8 mouse cellular contexts compared by ENCODE assay signal in the genomic region with DNA sequence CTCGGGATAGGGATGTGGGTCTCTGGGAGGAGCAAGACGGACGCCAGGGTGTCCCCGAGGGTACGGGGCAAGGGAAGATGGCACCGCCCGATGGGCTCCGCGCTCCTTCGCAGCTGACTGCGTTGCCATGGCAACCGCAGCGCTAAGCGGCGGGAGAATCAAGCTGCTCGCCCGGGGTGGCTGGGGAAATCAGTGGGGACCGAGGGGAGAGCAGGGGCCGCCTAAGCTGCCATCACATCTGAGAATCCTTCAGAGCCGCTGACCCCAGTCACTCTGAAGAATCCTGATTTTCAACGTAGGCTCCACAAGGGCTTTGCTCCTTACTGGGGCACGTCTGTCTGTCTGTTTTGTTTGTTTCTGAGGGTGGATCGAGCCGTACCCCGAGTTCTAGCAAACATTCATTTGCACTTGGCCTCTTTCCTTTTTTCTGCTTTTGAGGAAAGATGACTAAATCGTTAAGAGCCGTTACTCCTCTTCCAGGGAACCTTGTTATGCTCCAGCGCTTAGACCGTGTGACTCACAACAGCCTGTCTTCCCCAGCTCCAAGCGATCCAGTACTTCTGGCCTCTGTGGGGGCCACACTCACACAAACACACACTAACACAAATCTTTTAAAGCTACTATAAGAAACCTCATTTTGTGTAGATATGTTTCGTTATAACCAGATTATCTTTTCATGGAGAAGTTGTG. TPM values are rescaled to one million over a fixed set of nuclear protein-coding genes. Genes with fewer than 3 reads are reported as not detected.
DNase-seq lines count a peak whose midpoint lies in the region; ATAC-seq and TF ChIP-seq lines count a peak whose summit lies in the region.

No protein-coding gene starts in this region.

- no peak; the same call in 1 of the 2 replicates for ATAC-seq in heart, embryonic 11.5 days (replicated peaks; ENCODE audit: insufficient number of reproducible peaks, low FRiP score, low TSS enrichment)
- no peak; the same call in 1 of the 2 replicates for ATAC-seq in forebrain, embryonic 12.5 days (ENCODE audit: low FRiP score)
- ATAC-seq in liver, embryonic 16.5 days (ENCODE audit: low read depth): peak; percentile 68; the same call in 1 of the 2 replicates

- 2% methylated on average over 31 of the region's 31 CpGs for whole genome bisulfite sequencing in heart, embryonic 11.5 days (ENCODE audit: insufficient replicate concordance)
- WGBS in forebrain, embryonic 12.5 days: 2% methylated on average over 31 of the region's 31 CpGs
- WGBS in liver, embryonic 16.5 days (ENCODE audit: insufficient replicate concordance): 2% methylated on average over 31 of the region's 31 CpGs

- H3K36me3 ChIP-seq in heart, embryonic 11.5 days (ENCODE audit: control insufficient read depth, insufficient read depth, low read length): peaks cover 13% of the 10 kb centered on the region
- peaks cover 25% of the 10 kb centered on the region for H3K36me3 ChIP-seq in ES-E14 (ENCODE audit: control insufficient read depth, insufficient read depth, low read length, poor library complexity, severe bottlenecking)
- H3K36me3 ChIP-seq in forebrain, embryonic 12.5 days (replicated peaks): peaks cover 28% of the 10 kb centered on the region
- H3K36me3 ChIP-seq in liver, embryonic 16.5 days (ENCODE audit: control insufficient read depth, insufficient read depth): peaks cover 16% of the 10 kb centered on the region

- H3K4me3 ChIP-seq in heart, embryonic 11.5 days (ENCODE audit: low read depth, low read length): peak overlapping the region; percentile 97
- H3K4me3 ChIP-seq in ES-E14 (ENCODE audit: insufficient read depth in 1 of 2, low read depth in 1 of 2, low read length in 2 of 2, poor library complexity in 1 of 2, severe bottlenecking in 1 of 2): peak overlapping the region; percentile 64 to 93
- peak overlapping the region; percentile 98 for H3K4me3 ChIP-seq in forebrain, embryonic 12.5 days (replicated peaks)
- peak overlapping the region; percentile 92 for H3K4me3 ChIP-seq in liver, embryonic 16.5 days (ENCODE audit: low read depth, low read length)

- in situ Hi-C loops in ES-E14 (cut with MboI; ENCODE audit: low sequenced_read_pairs in 2 of 2, unreplicated experiment in 2 of 2): no loop called here

- peak overlapping the region; percentile 84 for H3K4me2 ChIP-seq in heart, embryonic 11.5 days
- H3K4me2 ChIP-seq in forebrain, embryonic 12.5 days: peak overlapping the region; percentile 73
- peak overlapping the region; percentile 96 for H3K4me2 ChIP-seq in liver, embryonic 16.5 days (ENCODE audit: low read depth, low read length)

- intact Hi-C loops in heart, postnatal 14 days (cut with DNase I): no loop called here

- no peaks in the 10 kb centered on the region for H3K9me3 ChIP-seq in heart, embryonic 11.5 days (replicated peaks; ENCODE audit: control insufficient read depth, low read length)
- H3K9me3 ChIP-seq in ES-E14 (ENCODE audit: control insufficient read depth, insufficient read depth, low read depth, low read length): no peaks in the 10 kb centered on the region
- H3K9me3 ChIP-seq in forebrain, embryonic 12.5 days: no peaks in the 10 kb centered on the region
- no peaks in the 10 kb centered on the region for H3K9me3 ChIP-seq in liver, embryonic 16.5 days (replicated peaks; ENCODE audit: control insufficient read depth, low read length)

- DNase-seq in heart, postnatal 14 days: no peak
- DNase-seq in ES-E14 (ENCODE audit: low read depth, low spot score): no peak
- no peak for DNase-seq in layer of hippocampus, postnatal 25 days (ENCODE audit: extremely low spot score in 1 of 2, low spot score in 1 of 2)
- DNase-seq in urinary bladder, postnatal 14 days (ENCODE audit: low spot score): no peak
- DNase-seq in cerebellum, adult 11 months: no peak

- peaks cover 9% of the 10 kb centered on the region; the same call in 1 of the 2 replicates for H3K27me3 ChIP-seq in heart, embryonic 11.5 days (ENCODE audit: control insufficient read depth, insufficient read depth, low read length)
- peaks cover 20% of the 10 kb centered on the region for H3K27me3 ChIP-seq in forebrain, embryonic 12.5 days
- H3K27me3 ChIP-seq in liver, embryonic 16.5 days (ENCODE audit: control insufficient read depth, insufficient read depth, low read depth, low read length): no peaks in the 10 kb centered on the region; the same call in 1 of the 2 replicates

- peak overlapping the region; percentile 80 for H3K27ac ChIP-seq in heart, embryonic 11.5 days (ENCODE audit: low read depth, low read length)
- peak overlapping the region; percentile 51; the same call in 1 of the 2 replicates for H3K27ac ChIP-seq in ES-E14 (ENCODE audit: insufficient read depth, low read depth, low read length, poor library complexity, severe bottlenecking)
- H3K27ac ChIP-seq in forebrain, embryonic 12.5 days: peak overlapping the region; percentile 99
- peak overlapping the region; percentile 77 for H3K27ac ChIP-seq in liver, embryonic 16.5 days (ENCODE audit: low read length)

- H3K9ac ChIP-seq in heart, embryonic 11.5 days (ENCODE audit: low read depth, low read length): peak overlapping the region; percentile 97
- peak overlapping the region; percentile 93 for H3K9ac ChIP-seq in ES-E14 (ENCODE audit: insufficient read depth, low read depth, low read length, poor library complexity, severe bottlenecking)
- peak overlapping the region; percentile 97 for H3K9ac ChIP-seq in forebrain, embryonic 12.5 days
- peak overlapping the region; percentile 95 for H3K9ac ChIP-seq in liver, embryonic 16.5 days (ENCODE audit: low read depth, low read length)

- H3K4me1 ChIP-seq in heart, embryonic 11.5 days (ENCODE audit: control insufficient read depth, insufficient read depth, low read length): peaks cover 9% of the 10 kb centered on the region
- peaks cover 2 to 6% of the 10 kb centered on the region in 2 experiments; a peak in 2 of 4 replicates for H3K4me1 ChIP-seq in ES-E14 (ENCODE audit: control insufficient read depth in 2 of 2, insufficient read depth in 2 of 2, low read length in 2 of 2, poor library complexity in 1 of 2)
- peaks cover 27% of the 10 kb centered on the region for H3K4me1 ChIP-seq in forebrain, embryonic 12.5 days
- peaks cover 14% of the 10 kb centered on the region for H3K4me1 ChIP-seq in liver, embryonic 16.5 days (ENCODE audit: control insufficient read depth, low read depth, low read length)

TF ChIP-seq in ES-E14, 5 proteins besides CTCF, POLR2A, EP300 and RAD21:
- no peak for TF ChIP-seq HCFC1 (IDR thresholded peaks at IDR 0.05; ENCODE audit: borderline replicate concordance, insufficient read depth, low read length)
- no peak for TF ChIP-seq ZC3H11A (IDR thresholded peaks at IDR 0.05; ENCODE audit: borderline replicate concordance, low read depth, low read length)
- TF ChIP-seq ZNF384 (IDR thresholded peaks at IDR 0.05; ENCODE audit: low read depth, low read length): no peak
- no peak for TF ChIP-seq CHD2 (IDR thresholded peaks at IDR 0.05; ENCODE audit: low read depth, low read length)
- no peak for TF ChIP-seq MAFK (IDR thresholded peaks at IDR 0.05; ENCODE audit: insufficient read depth, low read depth, low read length)

RNA-seq across cellular contexts. Expression of gene Eif4a3, which starts 0.5 kb away (rescaled TPM):
- 313 and 316 TPM in 2 replicates for polyA plus RNA-seq in heart, embryonic 11.5 days (2014; fragmentation: Nextera tagmentation; extraction: Ambion mirVana)
- total RNA-seq in heart, postnatal 14 days (2021): 10 to 100 TPM; 64.9 to 74.5 TPM
- total RNA-seq in ES-E14 (2012; rRNA removed): 337 and 400 TPM in 2 replicates
- 366 and 368 TPM in 2 replicates for polyA plus RNA-seq in forebrain, embryonic 12.5 days (2016; fragmentation: Nextera tagmentation; extraction: Ambion mirVana)
- 139 and 146 TPM in 2 replicates for polyA plus RNA-seq in liver, embryonic 16.5 days (2015; fragmentation: Nextera tagmentation; extraction: Ambion mirVana)
- total RNA-seq in layer of hippocampus, postnatal 25 days (2021): 10 to 100 TPM; 82.2 to 91.7 TPM

RNA-seq across cellular contexts. Expression of gene Card14, which starts 7.2 kb away (rescaled TPM):
- polyA plus RNA-seq in heart, embryonic 11.5 days (2014; fragmentation: Nextera tagmentation; extraction: Ambion mirVana): 0.14 and 0.38 TPM in 2 replicates
- total RNA-seq in heart, postnatal 14 days (2021): under 1 TPM; 0.14 to 0.15 TPM
- 0.22 and 0.58 TPM in 2 replicates for total RNA-seq in ES-E14 (2012; rRNA removed)
- 0.06 and 0.13 TPM in 2 replicates for polyA plus RNA-seq in forebrain, embryonic 12.5 days (2016; fragmentation: Nextera tagmentation; extraction: Ambion mirVana)
- 0.21 and 0.24 TPM in 2 replicates for polyA plus RNA-seq in liver, embryonic 16.5 days (2015; fragmentation: Nextera tagmentation; extraction: Ambion mirVana)
- under 1 TPM; 0.52 to 0.98 TPM for total RNA-seq in layer of hippocampus, postnatal 25 days (2021)

RNA-seq across cellular contexts. Expression of gene Gaa, which starts 32.7 kb away (rescaled TPM):
- polyA plus RNA-seq in heart, embryonic 11.5 days (2014; fragmentation: Nextera tagmentation; extraction: Ambion mirVana): 49.6 and 62.9 TPM in 2 replicates
- 10 to 100 TPM; 53.1 to 56.0 TPM for total RNA-seq in heart, postnatal 14 days (2021)
- 69.3 and 116 TPM in 2 replicates for total RNA-seq in ES-E14 (2012; rRNA removed)
- 31.6 and 33.3 TPM in 2 replicates for polyA plus RNA-seq in forebrain, embryonic 12.5 days (2016; fragmentation: Nextera tagmentation; extraction: Ambion mirVana)
- 25.8 and 30.8 TPM in 2 replicates for polyA plus RNA-seq in liver, embryonic 16.5 days (2015; fragmentation: Nextera tagmentation; extraction: Ambion mirVana)
- total RNA-seq in layer of hippocampus, postnatal 25 days (2021): 100 to 1,000 TPM; 304 to 308 TPM

RNA-seq across cellular contexts. Expression of gene Sgsh, which starts 54.9 kb away (rescaled TPM):
- polyA plus RNA-seq in heart, embryonic 11.5 days (2014; fragmentation: Nextera tagmentation; extraction: Ambion mirVana): 6.1 and 6.5 TPM in 2 replicates
- total RNA-seq in heart, postnatal 14 days (2021): 1 to 10 TPM; 4.6 to 6.2 TPM
- 3.4 and 4.9 TPM in 2 replicates for total RNA-seq in ES-E14 (2012; rRNA removed)
- polyA plus RNA-seq in forebrain, embryonic 12.5 days (2016; fragmentation: Nextera tagmentation; extraction: Ambion mirVana): 4.4 and 6.2 TPM in 2 replicates
- polyA plus RNA-seq in liver, embryonic 16.5 days (2015; fragmentation: Nextera tagmentation; extraction: Ambion mirVana): 1.8 and 2.0 TPM in 2 replicates
- total RNA-seq in layer of hippocampus, postnatal 25 days (2021): 1 to 10 TPM; 5.0 to 5.1 TPM

RNA-seq across cellular contexts. Expression of gene Slc26a11, which starts 55.0 kb away (rescaled TPM):
- polyA plus RNA-seq in heart, embryonic 11.5 days (2014; fragmentation: Nextera tagmentation; extraction: Ambion mirVana): 9.4 and 10.2 TPM in 2 replicates
- 1 to 10 TPM; 3.1 to 5.0 TPM for total RNA-seq in heart, postnatal 14 days (2021)
- 4.4 and 7.4 TPM in 2 replicates for total RNA-seq in ES-E14 (2012; rRNA removed)
- 5.1 and 6.3 TPM in 2 replicates for polyA plus RNA-seq in forebrain, embryonic 12.5 days (2016; fragmentation: Nextera tagmentation; extraction: Ambion mirVana)
- polyA plus RNA-seq in liver, embryonic 16.5 days (2015; fragmentation: Nextera tagmentation; extraction: Ambion mirVana): 2.1 and 2.3 TPM in 2 replicates
- total RNA-seq in layer of hippocampus, postnatal 25 days (2021): 1 to 10 TPM; 5.3 to 6.4 TPM
